Mouse (Mus musculus): Measurements from ENCODE around the gene Ccdc106.

Gene Ccdc106

DNA sequence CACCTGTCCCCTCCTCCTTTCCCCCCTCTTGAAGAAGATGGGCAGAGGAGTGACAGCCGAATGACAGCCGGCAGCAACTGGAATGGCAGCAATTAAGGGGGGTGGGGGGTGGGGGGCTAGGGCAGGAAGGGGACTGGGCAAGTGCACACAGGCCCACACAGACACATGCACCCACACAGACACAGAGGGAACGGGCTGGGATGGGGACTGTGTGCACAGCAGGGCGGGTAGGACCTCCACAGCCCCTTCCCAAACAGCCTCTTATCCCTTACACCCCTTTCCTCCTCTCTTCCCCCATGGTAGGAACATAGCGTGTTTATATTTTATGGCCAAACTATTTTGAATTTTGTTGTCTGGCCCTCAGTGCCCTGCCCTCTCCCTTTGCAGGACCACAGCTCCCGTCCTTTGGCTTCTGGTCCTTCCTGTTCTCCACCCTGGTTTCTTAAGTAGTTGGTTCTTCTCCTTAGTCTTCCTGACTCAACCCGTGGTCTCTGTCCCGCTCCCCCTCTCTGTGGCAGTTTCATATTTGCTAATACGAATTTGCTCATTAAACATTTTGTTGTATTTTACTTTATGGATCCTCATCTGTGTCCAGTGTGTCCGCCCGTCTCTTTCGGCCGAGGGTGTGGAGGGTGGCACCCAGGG is 59.1 kb downstream of the Ccdc106 start:
- in situ Hi-C loops (cut with MboI, MseI): loop anchor here (25.0 kb wide), 2 partner anchors 1083 to 1308 kb away; partner anchors contain the start of genes Smim17, Zfp28, Zfp444 and Zfp787

DNA sequence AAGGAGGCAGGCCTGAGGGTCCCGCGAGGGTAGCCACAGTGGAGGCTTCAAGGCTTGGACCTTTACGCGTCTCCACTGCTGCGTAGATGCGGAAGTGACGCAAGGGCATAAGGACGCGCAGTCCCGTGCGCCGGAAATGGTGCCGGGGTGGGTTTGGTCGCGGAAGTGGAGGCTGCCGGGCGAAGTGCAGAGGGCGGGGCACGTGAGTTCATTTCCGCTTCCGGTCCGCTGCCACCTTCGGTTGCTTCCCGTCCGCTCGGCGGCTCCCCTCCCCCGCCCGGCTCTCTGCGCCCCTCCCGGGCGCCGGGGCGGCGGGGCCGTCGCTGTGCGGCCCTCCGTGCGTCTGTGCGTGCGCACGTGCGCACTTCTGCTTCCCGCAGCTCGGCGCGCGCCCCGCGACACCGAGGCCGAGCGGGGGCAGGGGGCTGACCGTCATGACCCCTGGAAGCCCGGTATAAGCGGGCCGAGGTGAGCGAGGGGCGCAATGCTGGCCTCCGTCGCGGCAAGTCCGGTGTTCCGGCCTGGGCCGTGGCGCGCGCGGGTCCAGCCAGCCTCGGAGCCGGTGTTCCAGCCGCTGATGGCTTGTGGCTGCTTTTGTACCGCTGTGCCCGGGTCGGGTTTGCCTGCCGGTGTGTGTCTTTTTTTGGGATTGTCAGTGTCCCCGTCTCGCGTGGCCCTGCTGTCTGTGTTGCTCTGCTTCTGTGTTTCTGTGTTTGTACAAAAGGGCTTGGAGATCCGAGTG is 59.8 kb downstream of the Ccdc106 start, which contains the start of gene Epn1:
TSS of gene Epn1 (plus strand) at position 226 of the 742 bp plus-strand sequence.
- in situ Hi-C loops (cut with MboI, MseI): loop anchor here (25.0 kb wide), 2 partner anchors 1082 to 1307 kb away; partner anchors contain the start of genes Smim17, Zfp28, Zfp444 and Zfp787

DNA sequence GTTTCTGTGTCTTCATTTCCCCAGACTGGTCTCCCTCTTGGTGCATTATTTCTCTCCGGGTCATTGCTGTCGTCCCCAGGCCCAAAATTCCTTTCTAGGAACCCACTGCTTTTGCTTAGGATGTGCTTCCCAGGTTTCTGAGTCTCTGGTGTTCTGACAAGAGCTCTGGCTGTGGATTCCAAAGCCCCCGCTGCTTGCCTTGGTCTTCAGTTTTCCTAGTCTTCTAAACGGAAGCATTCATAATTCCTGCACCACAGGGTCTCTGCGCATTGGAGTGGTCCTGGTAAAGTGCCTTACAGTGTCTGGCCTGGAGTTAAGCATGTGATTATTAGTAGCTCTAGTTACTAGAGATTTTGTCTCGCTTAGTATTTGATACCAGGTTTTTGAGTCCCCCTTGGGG is 60.5 kb downstream of the Ccdc106 start:
- in situ Hi-C loops (cut with MboI, MseI): loop anchor here (25.0 kb wide), 2 partner anchors 1081 to 1306 kb away; partner anchors contain the start of genes Smim17, Zfp28, Zfp444 and Zfp787

GRCm38 (mm10) chr7:5081241-5081640 is 60.9 kb downstream of the Ccdc106 start:
- in situ Hi-C loops (cut with MboI, MseI): loop anchor here (25.0 kb wide), 2 partner anchors 1081 to 1306 kb away; partner anchors contain the start of genes Smim17, Zfp28, Zfp444 and Zfp787

DNA sequence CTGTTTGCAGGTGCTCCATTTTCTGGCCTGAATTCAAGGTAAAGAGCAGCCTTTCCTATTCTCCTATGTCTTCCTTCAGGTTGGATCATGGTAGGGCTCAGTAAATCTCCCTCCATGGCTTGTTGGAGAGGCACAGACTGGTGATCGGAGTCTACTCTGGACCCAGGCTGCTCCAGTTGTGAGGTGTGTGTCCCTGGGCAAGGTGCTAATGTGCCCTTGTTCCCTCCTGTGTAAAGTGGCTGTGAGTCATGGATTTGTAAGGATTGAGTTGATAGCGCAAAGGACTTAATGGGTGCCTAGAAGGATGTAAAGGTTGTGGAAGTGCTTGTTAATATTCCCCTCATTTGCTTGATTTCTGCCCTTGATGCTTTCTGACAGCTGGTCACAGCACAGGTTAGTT is 61.6 kb downstream of the Ccdc106 start:
- in situ Hi-C loops (cut with MboI, MseI): loop anchor here (25.0 kb wide), 2 partner anchors 1080 to 1305 kb away; partner anchors contain the start of genes Smim17, Zfp28, Zfp444 and Zfp787

GRCm38 (mm10) chr7:5083325-5084105 is 63.2 kb downstream of the Ccdc106 start:
- in situ Hi-C loops (cut with MboI, MseI): loop anchor here (25.0 kb wide), 2 partner anchors 1079 to 1304 kb away; partner anchors contain the start of genes Smim17, Zfp28, Zfp444 and Zfp787

GRCm38 (mm10) chr7:5085512-5085911 is 65.2 kb downstream of the Ccdc106 start:
- in situ Hi-C loops (cut with MboI, MseI): loop anchor here (25.0 kb wide), 2 partner anchors 1077 to 1302 kb away; partner anchors contain the start of genes Smim17, Zfp28, Zfp444 and Zfp787

- in situ Hi-C loops (cut with MboI, MseI): loop anchor here (25.0 kb wide), 2 partner anchors 1075 to 1300 kb away; partner anchors contain the start of genes Smim17, Zfp28, Zfp444 and Zfp787
Measured at GRCm38 (mm10) chr7:5086921-5087440, 66.6 kb downstream of the Ccdc106 start.

- in situ Hi-C loops (cut with MboI, MseI): loop anchor here (25.0 kb wide), 2 partner anchors 1074 to 1299 kb away; partner anchors contain the start of genes Smim17, Zfp28, Zfp444 and Zfp787
Measured at GRCm38 (mm10) chr7:5087886-5088285, 67.5 kb downstream of the Ccdc106 start.

GRCm38 (mm10) chr7:5089853-5090252 is 69.5 kb downstream of the Ccdc106 start:
- in situ Hi-C loops (cut with MboI, MseI): loop anchor here (25.0 kb wide), 2 partner anchors 1072 to 1297 kb away; partner anchors contain the start of genes Smim17, Zfp28, Zfp444 and Zfp787

GRCm38 (mm10) chr7:5091008-5091728 is 70.8 kb downstream of the Ccdc106 start:
- in situ Hi-C loops (cut with MboI, MseI): loop anchor here (25.0 kb wide), 2 partner anchors 1071 to 1296 kb away; partner anchors contain the start of genes Smim17, Zfp28, Zfp444 and Zfp787

DNA sequence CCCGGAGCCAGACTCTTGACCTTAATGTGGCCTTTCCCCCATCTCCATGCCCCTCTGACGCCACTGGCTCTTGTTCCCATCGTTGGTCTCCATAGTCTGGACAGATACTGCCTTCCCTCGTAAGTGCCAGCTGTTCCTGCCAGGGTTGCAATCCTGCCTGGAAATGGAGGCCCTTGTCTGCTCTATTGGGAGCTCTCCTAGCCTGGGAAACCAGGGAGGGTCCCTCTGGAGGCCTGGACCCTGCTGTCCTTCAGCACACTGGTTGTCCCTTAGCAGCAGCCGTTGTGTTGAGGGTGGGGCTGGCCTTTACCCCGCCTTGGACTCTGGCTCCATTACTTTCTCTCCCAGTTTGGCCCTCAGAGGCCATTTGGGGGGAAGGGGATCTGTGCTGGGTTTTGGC is 72.0 kb downstream of the Ccdc106 start:
- in situ Hi-C loops (cut with MboI, MseI): loop anchor here (25.0 kb wide), 2 partner anchors 1070 to 1295 kb away; partner anchors contain the start of genes Smim17, Zfp28, Zfp444 and Zfp787

GRCm38 (mm10) chr7:5092831-5093510 is 72.6 kb downstream of the Ccdc106 start:
- in situ Hi-C loops (cut with MboI, MseI): loop anchor here (25.0 kb wide), 2 partner anchors 1069 to 1294 kb away; partner anchors contain the start of genes Smim17, Zfp28, Zfp444 and Zfp787

DNA sequence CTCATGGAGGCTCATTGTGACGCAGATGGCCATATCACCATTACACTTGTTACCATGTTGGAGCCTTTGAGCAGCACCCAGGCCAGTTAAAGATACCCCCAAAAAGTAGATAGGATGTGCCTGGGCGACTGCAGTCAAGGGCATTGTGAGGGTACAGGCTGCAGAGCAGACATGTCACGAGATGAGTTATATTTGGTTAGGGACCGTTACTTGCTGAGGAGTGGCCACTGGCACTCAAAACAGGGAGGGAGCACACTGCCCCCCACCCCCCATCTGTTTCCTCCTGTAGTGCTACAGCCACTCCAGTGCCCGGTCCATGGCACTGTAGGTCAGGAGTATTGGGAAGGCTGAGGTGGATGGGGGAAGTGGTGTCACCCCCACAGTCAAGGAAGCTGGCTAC is 78.4 kb downstream of the Ccdc106 start:
- in situ Hi-C loops (cut with MboI, MseI): loop anchor here (25.0 kb wide), 2 partner anchors 1064 to 1289 kb away; partner anchors contain the start of genes Smim17, Zfp28, Zfp444 and Zfp787

GRCm38 (mm10) chr7:5099796-5100195 is 79.4 kb downstream of the Ccdc106 start:
- in situ Hi-C loops (cut with MboI, MseI): loop anchor here (25.0 kb wide), 2 partner anchors 1063 to 1288 kb away; partner anchors contain the start of genes Smim17, Zfp28, Zfp444 and Zfp787

DNA sequence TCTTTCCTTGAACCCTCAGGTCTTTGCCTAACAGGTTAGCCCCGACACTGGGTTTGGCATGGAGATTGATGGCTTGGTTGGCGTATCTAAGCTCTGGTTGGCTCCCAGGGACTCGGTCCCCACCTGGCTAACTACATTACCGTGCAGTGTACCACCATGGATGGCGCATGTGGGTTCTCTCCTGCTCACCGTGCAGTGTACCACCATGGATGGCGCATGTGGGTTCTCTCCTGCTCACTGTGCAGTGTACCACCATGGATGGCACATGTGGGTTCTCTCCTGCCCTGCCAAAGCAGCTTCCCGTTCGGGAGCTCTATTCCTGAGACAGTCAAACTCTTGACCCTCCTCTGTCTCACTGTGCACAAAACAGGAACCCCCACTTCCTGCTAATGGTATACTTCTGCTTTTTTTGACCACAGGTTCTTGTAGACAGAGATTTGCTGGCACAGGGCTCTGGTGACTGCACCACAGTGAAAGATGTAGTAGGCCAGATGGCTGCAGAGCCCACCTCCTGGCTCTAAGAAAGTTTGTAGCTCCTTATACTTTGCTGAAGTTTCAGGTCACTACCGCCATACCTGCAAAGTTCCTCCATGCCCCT is 80.8 kb downstream of the Ccdc106 start:
- in situ Hi-C loops (cut with MboI, MseI): no loop called here

GRCm38 (mm10) chr7:5102564-5102963 is 82.2 kb downstream of the Ccdc106 start:
- in situ Hi-C loops (cut with MboI, MseI): no loop called here

DNA sequence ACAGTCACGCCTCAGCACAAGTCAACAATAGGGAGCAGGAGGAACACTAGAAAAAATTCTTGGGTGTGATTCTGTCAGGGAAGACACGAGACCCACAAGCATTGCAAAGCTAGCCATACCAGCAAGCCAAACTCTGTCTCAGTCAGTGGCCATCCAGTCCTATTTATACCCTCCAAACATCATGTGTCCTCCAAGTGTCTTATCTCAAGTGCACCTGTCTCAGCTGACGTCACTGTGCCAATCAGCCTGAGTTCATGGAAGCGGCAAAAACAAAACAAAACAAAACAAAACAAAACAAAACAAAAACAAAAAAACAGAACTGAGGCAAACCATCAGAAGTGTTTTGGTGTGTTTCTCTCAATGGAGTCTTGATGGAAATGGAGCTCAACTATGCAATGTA is 87.9 kb downstream of the Ccdc106 start:
- in situ Hi-C loops (cut with MboI, MseI): no loop called here

Measured in T-helper 1 cell (primary cell).